Mouse (Mus musculus) limb, embryonic 12.5 days (tissue): ENCODE results near the gene Tmem80. TPM values are rescaled to one million over a fixed set of nuclear protein-coding genes. Genes with fewer than 3 reads are reported as not detected.

Experiments
- polyA plus RNA-seq: library from polyadenylated mRNA; unstranded; fragments of >200 nt; fragmentation: Nextera tagmentation; extraction: Ambion mirVana; gene quantifications from 2 replicates; pipeline ENCODE4 v1.2.1, GENCODE M21; 2016

The Tmem80 gene
- polyA plus RNA-seq, 1 experiment from 2014 or later, result 52.0 TPM

Other genes with a start within 250 kb of the Tmem80 start
- 14.6 and 14.9 TPM in 2 replicates for gene Pkp3, start 249.5 kb upstream of the Tmem80 start, polyA plus RNA-seq
- 2.2 and 2.5 TPM in 2 replicates for gene Sigirr, start 227.2 kb upstream of the Tmem80 start, polyA plus RNA-seq
- 1.6 and 2.0 TPM in 2 replicates for gene Ano9, start 209.9 kb upstream of the Tmem80 start, polyA plus RNA-seq
- gene Ptdss2, start 205.4 kb upstream of the Tmem80 start, polyA plus RNA-seq, result 76.0 and 76.7 TPM in 2 replicates
- 88.5 and 91.5 TPM in 2 replicates for gene Rnh1, start 154.9 kb upstream of the Tmem80 start, polyA plus RNA-seq
- gene Hras, start 133.7 kb upstream of the Tmem80 start, polyA plus RNA-seq, result 95.3 and 98.1 TPM in 2 replicates
- gene Lrrc56, start 133.6 kb upstream of the Tmem80 start, polyA plus RNA-seq, result 17.0 and 19.0 TPM in 2 replicates
- gene Lmntd2, start 113.7 kb upstream of the Tmem80 start, polyA plus RNA-seq, result 4.2 and 5.2 TPM in 2 replicates
- 39.1 and 43.7 TPM in 2 replicates for gene Rassf7, start 111.9 kb upstream of the Tmem80 start, polyA plus RNA-seq
- gene Phrf1, start 99.0 kb upstream of the Tmem80 start, polyA plus RNA-seq, result 95.8 and 102 TPM in 2 replicates
- gene Irf7, start 61.3 kb upstream of the Tmem80 start, polyA plus RNA-seq, result 0.51 and 1.0 TPM in 2 replicates
- gene Cdhr5, start 51.0 kb upstream of the Tmem80 start, polyA plus RNA-seq, result not detected in 2 replicates
- 10.5 and 11.4 TPM in 2 replicates for gene Sct, start 48.6 kb upstream of the Tmem80 start, polyA plus RNA-seq
- gene Drd4, start 35.7 kb upstream of the Tmem80 start, polyA plus RNA-seq, result 1.6 TPM in 2 replicates
- 61.8 and 66.5 TPM in 2 replicates for gene Deaf1, start within 50 bp of the Tmem80 start, polyA plus RNA-seq
- gene Eps8l2, start 11.1 kb downstream of the Tmem80 start, polyA plus RNA-seq, result 5.1 and 6.3 TPM in 2 replicates
- 299 and 318 TPM in 2 replicates for gene Taldo1, start 64.5 kb downstream of the Tmem80 start, polyA plus RNA-seq
- gene Gatd1, start 86.4 kb downstream of the Tmem80 start, polyA plus RNA-seq, result 60.6 and 63.8 TPM in 2 replicates
- 5.6 and 6.3 TPM in 2 replicates for gene Cend1, start 101.8 kb downstream of the Tmem80 start, polyA plus RNA-seq
- gene Slc25a22, start 110.2 kb downstream of the Tmem80 start, polyA plus RNA-seq, result 33.1 and 38.3 TPM in 2 replicates
- 16.4 and 19.2 TPM in 2 replicates for gene Pidd1, start 116.3 kb downstream of the Tmem80 start, polyA plus RNA-seq
- 1,204 and 1,293 TPM in 2 replicates for gene Rplp2, start 119.6 kb downstream of the Tmem80 start, polyA plus RNA-seq
- gene Pnpla2, start 127.5 kb downstream of the Tmem80 start, polyA plus RNA-seq, result 13.7 and 14.9 TPM in 2 replicates
- gene Cracr2b, start 133.4 kb downstream of the Tmem80 start, polyA plus RNA-seq, result 7.7 and 9.8 TPM in 2 replicates
- gene Cd151, start 139.7 kb downstream of the Tmem80 start, polyA plus RNA-seq, result 11.3 and 13.5 TPM in 2 replicates
- 65.7 and 67.3 TPM in 2 replicates for gene Polr2l, start 147.4 kb downstream of the Tmem80 start, polyA plus RNA-seq
- gene Tspan4, start 147.5 kb downstream of the Tmem80 start, polyA plus RNA-seq, result 24.8 and 33.0 TPM in 2 replicates
- 27.5 and 28.0 TPM in 2 replicates for gene Chid1, start 212.1 kb downstream of the Tmem80 start, polyA plus RNA-seq
- 93.3 and 94.1 TPM in 2 replicates for gene Ap2a2, start 234.4 kb downstream of the Tmem80 start, polyA plus RNA-seq